Mouse (Mus musculus) lung, adult 2 months (tissue): Measurements from ENCODE around the gene Aox1. TPM values are rescaled to one million over a fixed set of nuclear protein-coding genes. Genes with fewer than 3 reads are reported as not detected.

Source experiments
- DNase-seq: peaks from one replicate; pipeline ENCODE4 v3.0.0; 2022
- H3K4me1 ChIP-seq: fragments of 200-500 bp; 2 replicates; pipeline ENCODE4 v1.6.1; 2011; ENCODE audit warnings: low read length; ENCODE audit not compliant: control insufficient read depth, insufficient read depth
- H3K4me3 ChIP-seq: fragments of 200-500 bp; replicated peaks from 2 replicates; pipeline ENCODE3; 2011; ENCODE audit warnings: low read depth, mild to moderate bottlenecking, control low read depth, low read length; ENCODE audit errors: extremely low read depth
- CTCF ChIP-seq: fragments of 200-500 bp; IDR thresholded peaks from 2 replicates; pipeline ENCODE4 v1.5.1; 2011; ENCODE audit warnings: mild to moderate bottlenecking, low read length, control low read depth; ENCODE audit not compliant: insufficient read depth
- POLR2A ChIP-seq: fragments of 200-500 bp; IDR thresholded peaks from 2 replicates; pipeline ENCODE4 v1.6.1; 2011; ENCODE audit warnings: low read depth, mild to moderate bottlenecking, control low read depth, low read length, borderline replicate concordance; ENCODE audit errors: extremely low read depth
- WGBS: fragments of 180-500 bp; shearing (Covaris S2); methylation state at CpG from one replicate; pipeline ENCODE4 v1.1.7; 2018; 5-methylcytosine and 5-hydroxymethylcytosine counted together
- polyA plus RNA-seq: library from polyadenylated mRNA; depleted of rRNA; stranded (reverse); fragments of >200 nt; gene quantifications from 2 replicates; pipeline ENCODE4 v1.2.3, GENCODE M21; 2012; rRNA removed

Aox1 gene
- polyA plus RNA-seq, 1 experiment: 18.0 TPM

- 54% methylated on average over 12 of the region's 12 CpGs for WGBS
- DNase-seq: no peak
- no peak for TF ChIP-seq POLR2A
- TF ChIP-seq CTCF: no peak
- no peak overlapping the region for H3K4me3 ChIP-seq
- H3K4me1 ChIP-seq: no peaks in the 10 kb centered on the region; the same call in 1 of the 2 replicates
Observed at GRCm38 (mm10) chr1:58114666-58115375, 85.1 kb downstream of the Aox1 start.

- no peak for DNase-seq
Observed at GRCm38 (mm10) chr1:58118231-58118630, 88.5 kb downstream of the Aox1 start.

GRCm38 (mm10) chr1:58124901-58125300 is 95.2 kb downstream of the Aox1 start:
- 82% methylated on average over 8 of the region's 8 CpGs for WGBS

More at GRCm38 (mm10) chr1:58118231-58118630, 88.5 kb downstream of the Aox1 start:
- no peak for TF ChIP-seq CTCF
- no peak for TF ChIP-seq POLR2A
- no peaks in the 10 kb centered on the region; the same call in 1 of the 2 replicates for H3K4me1 ChIP-seq
- H3K4me3 ChIP-seq: no peak overlapping the region
- WGBS: 73% methylated on average over 3 of the region's 3 CpGs

GRCm38 (mm10) chr1:58137891-58138290 is 108.2 kb downstream of the Aox1 start:
- Histone ChIP-seq H3K4me3 (no peak overlapping the region), H3K4me1 (no peaks in the 10 kb centered on the region)
- DNase-seq: no peak
- no peak for TF ChIP-seq POLR2A

More at GRCm38 (mm10) chr1:58124901-58125300, 95.2 kb downstream of the Aox1 start:
- H3K4me1 ChIP-seq: no peaks in the 10 kb centered on the region
- DNase-seq: no peak
- H3K4me3 ChIP-seq: no peak overlapping the region
- TF ChIP-seq CTCF: no peak
- no peak for TF ChIP-seq POLR2A

- Histone ChIP-seq H3K4me3 (no peak overlapping the region), H3K4me1 (no peaks in the 10 kb centered on the region)
- DNase-seq: no peak
- no peak for TF ChIP-seq POLR2A
- WGBS: 90% methylated on average over 9 of the region's 9 CpGs
Observed at GRCm38 (mm10) chr1:58138986-58139385, 109.3 kb downstream of the Aox1 start.

GRCm38 (mm10) chr1:58140607-58141006 is 110.9 kb downstream of the Aox1 start:
- DNase-seq: no peak
- 82% methylated on average over 5 of the region's 5 CpGs for WGBS
- no peak for TF ChIP-seq CTCF
- TF ChIP-seq POLR2A: no peak
- Histone ChIP-seq H3K4me1 (no peaks in the 10 kb centered on the region), H3K4me3 (no peak overlapping the region)

GRCm38 (mm10) chr1:58144384-58145069 is 114.8 kb downstream of the Aox1 start:
- no peak overlapping the region for H3K4me3 ChIP-seq
- 27% methylated on average over 10 of the region's 10 CpGs for WGBS
- TF ChIP-seq CTCF: no peak
- TF ChIP-seq POLR2A: no peak
- no peak for DNase-seq
- no peaks in the 10 kb centered on the region for H3K4me1 ChIP-seq

GRCm38 (mm10) chr1:58146026-58146425 is 116.3 kb downstream of the Aox1 start:
- Histone ChIP-seq H3K4me1 (no peaks in the 10 kb centered on the region), H3K4me3 (no peak overlapping the region)
- DNase-seq: no peak
- 82% methylated on average over 10 of the region's 10 CpGs for WGBS
- no peak for TF ChIP-seq CTCF
- TF ChIP-seq POLR2A: no peak

- TF ChIP-seq CTCF: no peak
- no peak for TF ChIP-seq POLR2A
- H3K4me1 ChIP-seq: no peaks in the 10 kb centered on the region
- no peak for DNase-seq
- 68% methylated on average over 6 of the region's 6 CpGs for WGBS
- H3K4me3 ChIP-seq: no peak overlapping the region
Observed at GRCm38 (mm10) chr1:58147776-58148175, 118.0 kb downstream of the Aox1 start.

- Histone ChIP-seq H3K4me1 (no peaks in the 10 kb centered on the region), H3K4me3 (no peak overlapping the region)
- 69% methylated on average over 8 of the region's 8 CpGs for WGBS
- no peak for TF ChIP-seq CTCF
- TF ChIP-seq POLR2A: no peak
- no peak for DNase-seq
Observed at GRCm38 (mm10) chr1:58152247-58152646, 122.5 kb downstream of the Aox1 start.

Other genes with a start within 250 kb of the Aox1 start
- 0.10 and 0.39 TPM in 2 replicates for gene Sgo2a, start 34.0 kb upstream of the Aox1 start, polyA plus RNA-seq
- 6.3 and 9.7 TPM in 2 replicates for gene Kctd18, start 11.0 kb upstream of the Aox1 start, polyA plus RNA-seq
- gene Aox3, start 83.2 kb downstream of the Aox1 start, polyA plus RNA-seq: 23.9 and 41.6 TPM in 2 replicates
- gene Aox4, start 180.5 kb downstream of the Aox1 start, polyA plus RNA-seq: 0.05 and 0.51 TPM in 2 replicates
- not detected in 2 replicates for gene Aox2, start 248.4 kb downstream of the Aox1 start, polyA plus RNA-seq